Mouse (Mus musculus) megakaryocyte, embryonic 14.5 days (primary cell): ENCODE results near the gene Adam1a. TPM values are rescaled to one million over a fixed set of nuclear protein-coding genes. Genes with fewer than 3 reads are reported as not detected.
"Not testable (repeated sequence)": the region's sequence is repeated elsewhere in the genome, so short reads cannot be mapped to it uniquely, and the experiment has no call there.

ENCODE experiments used
- H3K27me3 ChIP-seq: replicated peaks from 2 replicates; pipeline ENCODE3; 2012; ENCODE audit warnings: inconsistent platforms
- H3K36me3 ChIP-seq: replicated peaks from 2 replicates; pipeline ENCODE3; 2012; ENCODE audit warnings: low read length, inconsistent platforms, mixed read lengths
- H3K4me1 ChIP-seq: 2 replicates; pipeline ENCODE4 v1.6.1; 2012; ENCODE audit warnings: inconsistent platforms
- H3K4me3 ChIP-seq: replicated peaks from 2 replicates; pipeline ENCODE3; 2012; ENCODE audit warnings: moderate library complexity, mild to moderate bottlenecking, inconsistent platforms
- H3K9me3 ChIP-seq: 2 replicates; pipeline ENCODE4 v1.6.1; 2012; ENCODE audit warnings: inconsistent platforms
- FLI1 ChIP-seq: IDR thresholded peaks from 2 replicates; pipeline ENCODE4 v1.6.1; 2012; ENCODE audit warnings: low read length, inconsistent platforms, mixed read lengths
- GATA1 ChIP-seq: IDR thresholded peaks from 3 replicates; pipeline ENCODE4 v1.6.1; 2012; ENCODE audit warnings: mixed read lengths, low read length, inconsistent platforms, borderline replicate concordance
- polyA plus RNA-seq: library from polyadenylated mRNA; stranded (reverse); fragments of >175 nt; gene quantifications from 2 replicates; pipeline ENCODE4 v1.2.3, GENCODE M21; 2012; ENCODE audit warnings: low replicate concordance; ENCODE audit not compliant: insufficient read depth

The Adam1a gene
- polyA plus RNA-seq, 1 experiment, result not detected

- Histone ChIP-seq H3K4me3 (no peak overlapping the region), H3K36me3 (peaks cover 84% of the 10 kb centered on the region), H3K27me3 (no peaks in the 10 kb centered on the region), H3K4me1 (peaks cover 9% of the 10 kb centered on the region), H3K9me3 (no peaks in the 10 kb centered on the region)
- TF ChIP-seq GATA1 (no peak), FLI1 (no peak)
Observed at GRCm38 (mm10) chr5:121536921-121537555, 8.2 kb downstream of the Adam1a start.

- H3K4me3 ChIP-seq, result no peak overlapping the region
- peaks cover 94% of the 10 kb centered on the region for H3K36me3 ChIP-seq
Observed at GRCm38 (mm10) chr5:121535116-121535515, 10.2 kb downstream of the Adam1a start.

DNA sequence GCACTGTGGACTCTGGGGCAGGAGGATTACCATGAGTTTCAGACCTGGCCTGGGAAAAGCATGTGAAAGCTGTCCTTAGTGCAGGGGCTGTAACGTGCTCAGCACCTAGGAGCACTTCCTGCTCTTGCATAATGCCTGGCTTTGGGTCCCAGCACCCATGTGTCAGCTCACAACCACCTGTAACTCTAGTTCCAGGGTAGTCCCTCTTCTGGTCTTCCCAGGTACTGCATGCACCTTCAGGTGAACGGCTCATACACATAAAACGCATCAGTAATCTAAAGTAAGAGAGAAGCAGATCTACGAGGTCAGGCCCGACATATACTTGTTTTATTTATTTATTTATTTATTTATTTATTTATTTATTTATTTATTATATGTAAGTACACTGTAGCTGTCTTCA is 10.8 kb downstream of the Adam1a start:
- TF ChIP-seq GATA1, result no peak
- TF ChIP-seq FLI1, result no peak
- Histone ChIP-seq H3K4me3 (no peak overlapping the region), H3K36me3 (peaks cover 97% of the 10 kb centered on the region)

More at GRCm38 (mm10) chr5:121535116-121535515, 10.2 kb downstream of the Adam1a start:
- H3K4me1 ChIP-seq, result peaks cover 5% of the 10 kb centered on the region; the same call in 1 of the 2 replicates
- no peaks in the 10 kb centered on the region for H3K9me3 ChIP-seq
- TF ChIP-seq GATA1 (no peak), FLI1 (no peak)
- no peaks in the 10 kb centered on the region for H3K27me3 ChIP-seq

GRCm38 (mm10) chr5:121526961-121527360 is 18.3 kb downstream of the Adam1a start:
- Histone ChIP-seq H3K4me3 (no peak overlapping the region), H3K9me3 (no peaks in the 10 kb centered on the region), H3K36me3 (peaks cover 90% of the 10 kb centered on the region), H3K4me1 (peaks cover 4% of the 10 kb centered on the region; the same call in 1 of the 2 replicates), H3K27me3 (no peaks in the 10 kb centered on the region)
- TF ChIP-seq GATA1 (no peak), FLI1 (no peak)

More for the DNA sequence above, 10.8 kb downstream of the Adam1a start:
- Histone ChIP-seq H3K9me3 (no peaks in the 10 kb centered on the region), H3K27me3 (no peaks in the 10 kb centered on the region), H3K4me1 (peaks cover 5% of the 10 kb centered on the region; the same call in 1 of the 2 replicates)

GRCm38 (mm10) chr5:121526526-121526925 is 18.8 kb downstream of the Adam1a start:
- no peak for TF ChIP-seq FLI1
- no peak for TF ChIP-seq GATA1

GRCm38 (mm10) chr5:121525774-121526450 is 19.4 kb downstream of the Adam1a start:
- no peaks in the 10 kb centered on the region for H3K9me3 ChIP-seq

More at GRCm38 (mm10) chr5:121526526-121526925, 18.8 kb downstream of the Adam1a start:
- peaks cover 4% of the 10 kb centered on the region; the same call in 1 of the 2 replicates for H3K4me1 ChIP-seq
- H3K27me3 ChIP-seq, result no peaks in the 10 kb centered on the region
- no peak overlapping the region for H3K4me3 ChIP-seq
- H3K9me3 ChIP-seq, result no peaks in the 10 kb centered on the region
- peaks cover 90% of the 10 kb centered on the region for H3K36me3 ChIP-seq

DNA sequence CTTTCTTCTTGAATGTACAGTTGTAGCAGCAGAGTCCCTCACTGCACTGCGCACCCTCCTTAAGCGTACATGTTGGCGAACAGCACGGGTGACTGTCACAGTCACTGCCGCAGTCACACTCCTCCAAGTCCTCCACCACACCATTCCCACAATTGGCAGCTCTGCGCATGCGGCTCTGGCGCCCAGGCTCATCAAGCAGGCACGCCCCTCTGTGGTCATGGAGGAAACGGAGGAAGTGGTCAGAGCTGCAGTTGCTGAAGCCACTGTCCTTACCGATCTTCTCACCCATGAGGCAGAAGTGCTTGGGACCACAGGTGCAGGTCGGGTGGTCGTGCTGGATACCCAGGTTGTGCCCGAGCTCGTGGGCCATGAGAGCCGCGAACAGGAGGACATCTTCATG is 25.5 kb downstream of the Adam1a start:
- Histone ChIP-seq H3K4me1 (peaks cover 14% of the 10 kb centered on the region), H3K4me3 (peak overlapping the region; percentile 64), H3K36me3 (peaks cover 59% of the 10 kb centered on the region)
- not testable (repeated sequence) for H3K27me3 ChIP-seq, H3K9me3 ChIP-seq

More at GRCm38 (mm10) chr5:121525774-121526450, 19.4 kb downstream of the Adam1a start:
- Histone ChIP-seq H3K4me3 (no peak overlapping the region), H3K27me3 (no peaks in the 10 kb centered on the region), H3K4me1 (peaks cover 4% of the 10 kb centered on the region; the same call in 1 of the 2 replicates), H3K36me3 (peaks cover 90% of the 10 kb centered on the region)
- TF ChIP-seq FLI1 (no peak), GATA1 (no peak)

GRCm38 (mm10) chr5:121518983-121519382 is 26.3 kb downstream of the Adam1a start:
- Histone ChIP-seq H3K27me3 (no peaks in the 10 kb centered on the region), H3K36me3 (peaks cover 51% of the 10 kb centered on the region), H3K9me3 (no peaks in the 10 kb centered on the region), H3K4me1 (peaks cover 14% of the 10 kb centered on the region), H3K4me3 (peak overlapping the region; percentile 17)
- no peak for TF ChIP-seq GATA1
- no peak for TF ChIP-seq FLI1

DNA sequence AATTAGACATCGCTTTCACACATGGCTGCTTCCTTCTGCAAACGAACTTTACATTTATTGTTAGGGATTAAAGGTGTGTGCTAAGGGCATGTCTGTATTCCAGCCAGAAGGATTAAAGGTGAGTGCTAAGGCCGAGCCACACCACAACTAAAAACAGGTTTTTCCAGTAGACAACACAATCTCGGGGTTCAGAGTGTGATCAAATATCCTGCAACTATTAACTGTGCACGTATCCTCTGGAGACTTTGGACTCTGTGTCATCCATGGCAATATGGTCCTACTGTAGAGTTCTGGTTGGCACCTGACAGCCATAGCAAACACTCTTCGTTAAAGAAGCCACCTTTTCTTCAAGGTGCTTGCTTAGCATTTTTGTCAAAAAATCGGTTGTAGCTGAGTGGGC is 35.3 kb downstream of the Adam1a start:
- TF ChIP-seq GATA1 (no peak), FLI1 (no peak)
- no peaks in the 10 kb centered on the region for H3K9me3 ChIP-seq
- H3K4me3 ChIP-seq, result no peak overlapping the region
- peaks cover 17% of the 10 kb centered on the region for H3K27me3 ChIP-seq
- H3K36me3 ChIP-seq, result no peaks in the 10 kb centered on the region
- peaks cover 4% of the 10 kb centered on the region; the same call in 1 of the 2 replicates for H3K4me1 ChIP-seq

- peaks cover 20% of the 10 kb centered on the region for H3K4me1 ChIP-seq
- H3K36me3 ChIP-seq, result no peaks in the 10 kb centered on the region
- no peak overlapping the region for H3K4me3 ChIP-seq
- peaks cover 24% of the 10 kb centered on the region for H3K27me3 ChIP-seq
- H3K9me3 ChIP-seq, result no peaks in the 10 kb centered on the region
- TF ChIP-seq GATA1, result no peak
- TF ChIP-seq FLI1, result no peak
Observed at GRCm38 (mm10) chr5:121506846-121507245, 38.4 kb downstream of the Adam1a start.
